Mouse (Mus musculus) stomach, postnatal 0 days (tissue): ENCODE results near the gene Selenos.

Experiments used
- CTCF ChIP-seq: IDR thresholded peaks from 2 replicates; pipeline ENCODE4 v1.5.1; 2016; ENCODE audit warnings: antibody characterized with exemption, low read depth, mild to moderate bottlenecking, moderate library complexity
- EP300 ChIP-seq: optimal IDR thresholded peaks from 2 replicates; pipeline ENCODE3; 2016; ENCODE audit warnings: antibody characterized with exemption

- TF ChIP-seq CTCF (no peak), EP300 (no peak)
Observed at GRCm38 (mm10) chr7:66131776-66132421, 52.5 kb downstream of the Selenos start.
